Mouse (Mus musculus): ENCODE data around the gene 5730596B20Rik. TPM values are rescaled to one million over a fixed set of nuclear protein-coding genes. Genes with fewer than 3 reads are reported as not detected.

5730596B20Rik gene
- polyA plus RNA-seq, 1 experiment from 2014 or later = 0.61 TPM

DNA sequence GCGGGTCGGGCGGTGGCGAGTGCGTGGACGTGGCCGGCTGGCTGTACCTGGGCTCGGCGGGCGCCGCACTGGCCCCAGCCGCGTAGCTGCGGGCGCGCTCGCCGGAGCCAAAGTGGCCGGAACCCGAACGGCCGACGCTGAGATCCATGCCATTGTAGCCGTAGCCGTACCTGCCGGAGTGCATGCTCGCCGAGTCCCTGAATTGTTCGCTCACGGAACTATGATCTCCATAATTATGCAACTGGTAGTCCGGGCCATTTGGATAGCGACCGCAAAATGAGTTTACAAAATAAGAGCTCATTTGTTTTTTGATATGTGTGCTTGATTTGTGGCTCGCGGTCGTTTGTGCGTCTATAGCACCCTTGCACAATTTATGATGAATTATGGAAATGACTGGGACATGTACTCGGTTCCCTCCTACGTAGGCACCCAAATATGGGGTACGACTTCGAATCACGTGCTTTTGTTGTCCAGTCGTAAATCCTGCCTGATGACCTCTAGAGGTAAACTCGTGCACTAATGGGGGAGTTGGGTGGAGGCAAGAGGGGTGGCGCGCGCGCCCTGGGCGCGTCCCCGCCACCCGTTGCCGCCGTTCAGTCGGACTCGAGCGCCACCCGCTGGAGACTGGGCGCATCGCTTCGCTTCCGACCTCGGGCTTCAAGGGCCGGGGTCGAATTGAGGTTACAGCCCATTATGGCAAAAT is 26.9 kb downstream of the 5730596B20Rik start, which contains the start of gene Hoxa5:
Gene Hoxa5, minus strand, starts transcription at position 538 of the 703 bp plus-strand sequence.
- Histone ChIP-seq H3K4me1 (replicated peaks; ENCODE audit: control insufficient read depth, insufficient read depth, low read length) (no peaks in the 10 kb centered on the region), H3K36me3 (ENCODE audit: control insufficient read depth, insufficient read depth) (no peaks in the 10 kb centered on the region), H3K27ac (ENCODE audit: low read depth, low read length) (peak within 1 kb of the TSS; percentile 57), H3K4me3 (ENCODE audit: low read depth, low read length) (peak within 1 kb of the TSS; percentile 71), H3K4me2 (replicated peaks; ENCODE audit: low read depth) (peak within 1 kb of the TSS; percentile 96), H3K9me3 (ENCODE audit: control insufficient read depth) (no peaks in the 10 kb centered on the region), H3K27me3 (replicated peaks; ENCODE audit: control insufficient read depth, insufficient read depth, low read length) (peaks cover 53% of the 10 kb centered on the region), H3K9ac (ENCODE audit: low read depth, low read length) (peak within 1 kb of the TSS; percentile 77)
- peak; percentile 93 for TF ChIP-seq CTCF (IDR thresholded peaks at IDR 0.05; ENCODE audit: low read depth)
- WGBS = 1% methylated on average over 64 of the region's 65 CpGs
- peak; percentile 52 for ATAC-seq

GRCm38 (mm10) chr6:52205221-52205620 is 27.9 kb downstream of the 5730596B20Rik start:
- H3K9me3 ChIP-seq (ENCODE audit: control insufficient read depth) = no peaks in the 10 kb centered on the region
- TF ChIP-seq CTCF (IDR thresholded peaks at IDR 0.05; ENCODE audit: low read depth) = no peak
- H3K27me3 ChIP-seq (replicated peaks; ENCODE audit: control insufficient read depth, insufficient read depth, low read length) = peaks cover 63% of the 10 kb centered on the region
- H3K27ac ChIP-seq (ENCODE audit: low read depth, low read length) = peak overlapping the region; percentile 47
- H3K36me3 ChIP-seq (ENCODE audit: control insufficient read depth, insufficient read depth) = no peaks in the 10 kb centered on the region
- WGBS = 26% methylated on average over 14 of the region's 14 CpGs
- peak overlapping the region; percentile 42; the same call in 1 of the 2 replicates for H3K4me2 ChIP-seq (replicated peaks; ENCODE audit: low read depth)
- H3K9ac ChIP-seq (ENCODE audit: low read depth, low read length) = 0 out of 2 replicates have a peak overlapping the region, but pooled peaks have one; percentile 8
- ATAC-seq = no peak
- 0 out of 2 replicates have a peak overlapping the region, but pooled peaks have one; percentile 71 for H3K4me3 ChIP-seq (ENCODE audit: low read depth, low read length)
- H3K4me1 ChIP-seq (replicated peaks; ENCODE audit: control insufficient read depth, insufficient read depth, low read length) = no peaks in the 10 kb centered on the region

- H3K27me3 ChIP-seq (replicated peaks; ENCODE audit: control insufficient read depth, insufficient read depth, low read length) = peaks cover 69% of the 10 kb centered on the region
- H3K9ac ChIP-seq (ENCODE audit: low read depth, low read length) = 0 out of 2 replicates have a peak overlapping the region, but pooled peaks have one; percentile 8
- TF ChIP-seq CTCF (IDR thresholded peaks at IDR 0.05; ENCODE audit: low read depth) = no peak
- H3K4me3 ChIP-seq (ENCODE audit: low read depth, low read length) = peak overlapping the region; percentile 71; the same call in 1 of the 2 replicates
- H3K9me3 ChIP-seq (ENCODE audit: control insufficient read depth) = no peaks in the 10 kb centered on the region
- no peak for ATAC-seq
- H3K4me2 ChIP-seq (replicated peaks; ENCODE audit: low read depth) = peak overlapping the region; percentile 42
- WGBS = 22% methylated on average over 55 of the region's 55 CpGs
- H3K36me3 ChIP-seq (ENCODE audit: control insufficient read depth, insufficient read depth) = no peaks in the 10 kb centered on the region
- H3K27ac ChIP-seq (ENCODE audit: low read depth, low read length) = peak overlapping the region; percentile 47
- no peaks in the 10 kb centered on the region for H3K4me1 ChIP-seq (replicated peaks; ENCODE audit: control insufficient read depth, insufficient read depth, low read length)
Observed at GRCm38 (mm10) chr6:52205638-52206621, 28.6 kb downstream of the 5730596B20Rik start.

DNA sequence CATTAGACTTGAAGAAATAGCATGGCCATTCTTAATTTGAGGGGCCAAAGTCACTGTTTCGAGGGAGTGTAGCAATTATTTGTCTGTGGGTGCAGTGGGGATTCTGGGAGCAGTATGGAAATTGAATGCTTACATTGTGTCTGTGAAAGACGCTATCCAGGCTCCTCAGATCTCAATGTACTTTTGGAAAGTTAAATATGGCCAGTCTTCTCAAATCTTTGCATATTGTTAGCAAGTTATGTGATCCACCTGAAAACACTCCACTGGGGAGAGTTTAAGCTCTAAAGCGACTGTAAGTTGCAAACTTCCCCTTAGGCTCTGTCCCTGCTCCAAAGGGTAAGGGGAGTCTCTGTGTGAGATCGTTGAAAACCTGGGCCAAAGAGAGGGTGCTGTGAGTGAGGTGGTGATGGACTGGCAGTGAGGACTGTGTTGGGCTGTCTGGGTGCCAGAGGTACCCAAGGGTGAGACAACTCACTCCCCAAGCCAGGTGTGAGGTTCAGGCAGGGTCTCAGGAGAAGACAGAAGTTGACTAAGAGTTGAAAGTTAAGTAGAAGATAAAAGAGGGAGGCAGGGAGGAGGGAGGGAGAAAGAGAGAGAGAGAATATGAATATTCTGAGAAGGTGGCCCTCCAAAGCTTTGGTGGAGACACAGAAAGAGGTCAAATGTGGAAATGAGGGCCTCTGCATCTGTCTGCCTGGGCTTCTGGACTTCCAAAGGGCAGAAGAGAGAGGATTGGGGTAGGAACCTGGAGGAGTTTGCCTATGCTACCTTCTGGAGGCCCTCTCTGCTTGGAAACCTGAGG is 29.8 kb downstream of the 5730596B20Rik start:
- peaks cover 80% of the 10 kb centered on the region for H3K27me3 ChIP-seq (replicated peaks; ENCODE audit: control insufficient read depth, insufficient read depth, low read length)
- no peaks in the 10 kb centered on the region for H3K9me3 ChIP-seq (ENCODE audit: control insufficient read depth)
- H3K4me3 ChIP-seq (ENCODE audit: low read depth, low read length) = no peak overlapping the region
- H3K36me3 ChIP-seq (ENCODE audit: control insufficient read depth, insufficient read depth) = no peaks in the 10 kb centered on the region
- no peak overlapping the region for H3K27ac ChIP-seq (ENCODE audit: low read depth, low read length)
- H3K9ac ChIP-seq (ENCODE audit: low read depth, low read length) = no peak overlapping the region
- no peak for ATAC-seq
- WGBS = 24% methylated on average over 4 of the region's 4 CpGs
- no peaks in the 10 kb centered on the region for H3K4me1 ChIP-seq (replicated peaks; ENCODE audit: control insufficient read depth, insufficient read depth, low read length)
- TF ChIP-seq CTCF (IDR thresholded peaks at IDR 0.05; ENCODE audit: low read depth) = no peak
- 0 out of 2 replicates have a peak overlapping the region, but pooled peaks have one; percentile 4 for H3K4me2 ChIP-seq (replicated peaks; ENCODE audit: low read depth)

- TF ChIP-seq CTCF (IDR thresholded peaks at IDR 0.05; ENCODE audit: low read depth) = no peak
- Histone ChIP-seq H3K4me3 (ENCODE audit: low read depth, low read length) (no peak overlapping the region), H3K27ac (ENCODE audit: low read depth, low read length) (no peak overlapping the region), H3K9ac (ENCODE audit: low read depth, low read length) (no peak overlapping the region), H3K36me3 (ENCODE audit: control insufficient read depth, insufficient read depth) (no peaks in the 10 kb centered on the region), H3K9me3 (ENCODE audit: control insufficient read depth) (no peaks in the 10 kb centered on the region), H3K4me2 (replicated peaks; ENCODE audit: low read depth) (no peak overlapping the region), H3K4me1 (replicated peaks; ENCODE audit: control insufficient read depth, insufficient read depth, low read length) (no peaks in the 10 kb centered on the region), H3K27me3 (replicated peaks; ENCODE audit: control insufficient read depth, insufficient read depth, low read length) (peaks cover 81% of the 10 kb centered on the region)
- no peak for ATAC-seq
Observed at GRCm38 (mm10) chr6:52207684-52207976, 30.3 kb downstream of the 5730596B20Rik start.

Measured in intestine, postnatal 0 days (tissue).